Mouse (Mus musculus): Measurements from ENCODE around the gene Zfp277.

Gene Zfp277

DNA sequence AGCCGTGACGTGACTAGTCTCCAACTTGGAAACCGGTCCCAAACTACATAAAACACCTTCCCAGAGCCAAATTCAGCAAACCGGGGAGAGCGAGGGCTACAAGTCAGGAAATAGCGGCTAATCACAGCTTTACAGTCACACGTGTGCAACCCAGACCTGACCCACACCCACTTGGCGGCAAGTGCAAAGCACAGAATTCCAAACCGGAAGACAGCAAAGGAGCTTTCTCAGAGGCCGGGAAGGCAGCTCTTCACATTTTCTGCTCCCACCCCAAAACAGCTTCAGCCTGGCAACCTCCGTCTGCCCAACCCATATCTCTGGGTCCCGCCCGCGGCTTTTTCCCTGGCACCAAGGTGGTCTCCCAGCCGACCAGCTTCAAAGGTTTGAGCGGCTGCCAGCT lies 496 bp downstream of the Zfp277 start:
- no peak for DNase-seq (ENCODE audit: low read depth, low spot score)

DNA sequence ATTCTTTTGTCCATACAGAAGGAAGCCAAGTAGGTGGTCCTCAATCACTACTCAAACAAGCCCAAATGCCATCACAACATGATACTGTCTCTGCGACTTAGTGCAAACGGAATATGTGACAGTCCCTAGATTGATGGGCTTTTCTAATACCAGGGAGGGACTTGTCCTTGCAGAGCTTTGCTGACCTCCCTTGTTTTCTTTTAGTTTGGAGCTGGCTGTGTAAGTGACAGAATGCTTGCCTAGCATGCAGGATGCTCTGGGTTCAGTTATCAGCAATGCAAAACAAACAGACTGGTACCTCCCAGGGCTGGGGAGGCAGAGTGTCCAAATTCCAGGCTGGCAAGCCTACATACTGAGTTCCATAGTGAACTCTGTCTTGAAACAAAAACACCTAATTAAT lies 7.7 kb downstream of the Zfp277 start:
- peak; percentile 57 for DNase-seq (ENCODE audit: low read depth, low spot score)

DNA sequence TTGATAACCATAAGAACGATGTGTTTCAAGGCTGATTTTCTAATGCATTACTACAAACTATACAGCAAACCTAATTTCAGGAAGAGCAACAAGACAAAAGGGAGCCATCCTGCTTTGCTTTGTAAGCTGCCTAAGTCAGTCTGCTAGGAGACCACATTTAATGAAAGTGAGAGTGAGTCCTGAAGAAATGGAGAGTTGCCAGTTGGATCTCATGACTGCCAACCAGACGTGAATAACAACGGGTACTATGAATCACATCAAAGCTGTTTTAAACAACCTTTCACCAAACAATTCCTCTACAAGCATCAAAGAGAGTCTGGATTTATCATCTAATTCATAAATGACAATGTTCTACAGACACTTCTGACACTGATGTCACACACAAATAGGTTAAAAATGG lies 11.6 kb downstream of the Zfp277 start:
- DNase-seq (ENCODE audit: low read depth, low spot score) = no peak

DNA sequence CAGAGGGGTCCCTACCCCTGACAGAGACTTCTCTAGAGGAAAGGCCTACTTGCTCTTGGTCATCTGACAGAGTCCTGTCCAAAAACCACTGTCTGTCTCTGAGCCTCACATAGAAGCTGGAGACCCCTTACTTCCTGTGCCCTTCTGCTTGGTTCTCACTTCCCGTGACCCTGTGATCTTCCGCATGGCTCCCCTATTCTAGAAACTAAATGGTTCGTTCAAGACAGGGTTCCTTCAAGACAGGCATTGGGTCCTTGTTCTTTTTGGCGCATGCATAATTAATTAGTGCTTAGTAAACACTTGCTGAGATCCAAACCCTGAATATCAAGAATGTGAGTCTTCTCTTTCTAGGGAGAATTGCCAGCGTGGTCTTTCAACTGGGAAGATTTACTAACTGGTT lies 14.6 kb downstream of the Zfp277 start:
- no peak for DNase-seq (ENCODE audit: low read depth, low spot score)

DNA sequence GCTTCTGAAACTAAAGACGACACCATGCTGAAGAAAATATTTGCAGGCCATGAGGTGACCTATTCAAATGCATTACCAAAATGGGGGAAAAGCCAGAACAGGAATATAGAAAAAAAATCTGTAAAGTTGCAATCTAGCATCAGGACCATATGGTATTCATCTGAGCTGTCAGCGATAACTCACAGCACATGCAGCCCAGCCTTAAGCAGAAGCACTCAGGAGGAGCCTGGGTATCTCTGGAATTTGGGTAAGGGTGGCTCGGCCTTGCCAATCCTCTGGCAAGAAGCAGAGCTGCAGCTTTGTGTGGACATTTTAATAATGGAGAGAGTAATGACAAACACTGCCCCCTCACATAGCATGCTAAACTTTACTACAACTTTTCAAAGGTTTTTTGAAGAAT lies 15.7 kb downstream of the Zfp277 start:
- DNase-seq (ENCODE audit: low read depth, low spot score) = peak; percentile 66

DNA sequence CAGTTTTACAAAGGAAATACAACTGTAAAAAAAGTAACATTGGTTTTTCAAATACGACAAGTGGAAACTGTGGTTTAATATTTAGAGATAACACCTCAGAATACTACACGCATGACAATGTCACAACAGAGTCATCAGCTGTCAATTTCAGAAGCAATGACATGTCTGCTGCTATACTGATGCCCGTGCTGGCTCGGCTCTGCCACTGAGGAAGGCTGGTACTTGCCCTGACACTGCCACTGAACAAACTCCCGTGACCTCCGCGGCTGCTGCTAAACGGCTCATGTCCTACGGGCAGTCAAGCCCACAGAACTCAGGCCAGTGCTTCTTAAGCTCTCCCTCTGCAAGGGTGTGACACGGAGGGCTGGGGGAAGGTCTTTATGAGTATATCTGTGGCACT lies 18.1 kb downstream of the Zfp277 start:
- no peak for DNase-seq (ENCODE audit: low read depth, low spot score)

DNA sequence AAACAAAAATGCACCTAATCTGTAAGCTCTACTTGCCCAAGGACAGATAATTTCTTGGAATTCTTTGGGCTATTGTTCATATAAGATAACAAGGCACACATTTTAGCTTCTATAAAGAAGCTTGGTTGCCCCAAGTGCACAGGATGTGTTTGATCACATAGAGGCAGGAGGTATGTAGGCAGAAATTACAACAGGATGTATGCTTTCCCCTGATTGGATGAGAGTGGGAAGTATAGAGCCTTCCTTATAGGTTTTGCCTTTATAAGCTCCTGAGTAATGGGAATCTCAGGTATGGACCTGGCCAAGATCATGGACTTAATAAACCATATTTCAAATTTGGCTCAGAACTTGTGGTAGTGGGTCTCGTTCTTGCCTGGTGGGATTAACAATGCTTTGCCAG lies 20.7 kb downstream of the Zfp277 start:
- DNase-seq (ENCODE audit: low read depth, low spot score) = no peak

DNA sequence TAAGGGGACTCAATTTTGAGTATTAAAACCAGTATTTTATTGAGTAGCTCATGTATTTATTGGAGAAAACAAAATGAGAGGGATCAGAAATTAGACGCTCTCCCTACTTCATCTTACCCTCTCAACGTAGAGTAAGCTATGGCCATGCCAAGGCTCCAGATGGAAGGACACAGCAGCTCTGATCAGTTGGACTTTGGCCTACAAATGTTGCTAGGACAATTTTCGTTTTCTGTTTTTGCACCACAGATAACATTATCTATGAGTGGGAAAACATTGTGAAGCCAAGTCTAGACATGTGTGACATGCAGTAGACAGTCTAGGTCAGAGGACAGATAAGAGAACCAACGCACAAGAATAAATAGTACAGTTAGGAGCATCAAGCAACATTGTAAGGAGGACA lies 28.4 kb downstream of the Zfp277 start:
- DNase-seq (ENCODE audit: low read depth, low spot score) = no peak

DNA sequence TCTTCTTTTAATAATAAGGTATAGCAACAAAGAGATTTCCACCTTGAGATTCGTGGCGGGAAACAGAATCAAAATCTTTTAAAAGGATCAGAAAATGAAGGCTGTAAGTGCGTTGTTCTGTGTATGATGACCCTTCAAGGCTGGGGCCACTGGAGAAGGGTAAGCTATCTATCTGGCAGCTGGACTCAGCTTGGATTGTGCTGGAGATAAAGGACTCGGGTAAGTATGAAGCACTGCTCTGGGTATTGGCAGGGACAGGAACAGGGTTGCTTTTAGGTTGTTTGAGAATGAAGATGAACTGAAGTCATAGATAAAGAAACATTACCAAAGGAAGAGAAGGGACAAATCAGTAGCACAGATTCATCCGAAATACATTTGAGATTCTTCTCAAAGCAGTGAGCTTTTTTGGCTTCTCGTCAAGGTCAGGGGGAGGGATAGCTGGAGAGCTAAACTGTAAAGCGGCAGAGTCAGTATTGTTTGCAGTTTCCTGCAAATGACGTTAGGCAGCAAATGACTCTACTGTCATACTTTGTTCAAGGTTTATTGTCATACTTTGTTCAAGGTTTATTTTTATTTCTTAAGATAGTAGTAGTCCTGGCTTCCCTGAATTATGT lies 30.3 kb downstream of the Zfp277 start:
- DNase-seq (ENCODE audit: low read depth, low spot score) = no peak

DNA sequence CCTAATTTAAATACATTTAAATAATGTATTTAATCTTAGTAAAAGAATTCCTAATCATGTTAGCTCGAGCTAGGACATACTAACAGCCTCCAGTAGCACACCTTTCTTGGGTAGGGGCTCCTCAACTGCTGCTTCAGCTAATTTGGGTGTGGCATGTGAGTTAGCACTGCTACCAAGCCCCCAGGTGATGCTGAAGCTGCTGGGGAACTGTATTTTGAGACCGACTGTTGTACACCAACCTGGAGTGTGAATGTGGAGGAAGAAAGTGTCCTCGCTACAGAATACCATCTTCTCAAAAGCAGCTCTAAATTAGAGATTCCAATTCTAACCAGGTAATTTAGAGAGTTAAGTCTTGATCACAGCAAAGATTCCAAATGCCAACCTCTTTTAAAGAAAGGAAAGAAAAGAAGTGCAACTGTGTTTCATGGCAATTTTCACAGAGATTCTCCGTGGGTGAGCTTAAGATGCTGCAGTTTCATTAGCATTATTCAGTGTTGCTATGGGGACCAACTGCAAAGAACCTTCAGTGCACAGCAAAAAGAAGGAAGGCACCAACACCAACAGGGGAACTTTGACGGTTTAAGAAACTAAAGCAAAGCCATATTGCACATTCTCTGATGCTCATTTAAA lies 30.9 kb downstream of the Zfp277 start:
- DNase-seq (ENCODE audit: low read depth, low spot score) = no peak

DNA sequence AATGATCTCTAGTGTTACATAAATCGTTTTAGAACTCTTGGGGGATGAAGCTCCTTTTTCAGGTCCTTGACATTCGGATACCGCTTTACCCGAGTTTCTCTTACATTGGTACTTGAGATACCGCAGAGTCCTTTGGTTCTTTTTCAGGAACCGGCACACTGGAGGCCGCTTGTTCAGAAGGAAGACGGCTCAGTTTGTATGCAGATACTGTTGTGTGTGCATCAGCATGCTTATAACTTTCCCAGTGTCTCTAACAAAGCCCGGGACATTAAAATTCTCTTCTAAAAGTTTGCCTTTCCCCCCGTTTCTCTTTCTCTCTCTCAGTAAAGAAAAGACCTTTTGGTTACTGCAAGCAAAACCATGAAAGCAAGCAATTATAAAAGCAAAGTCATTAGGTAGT lies 45.9 kb downstream of the Zfp277 start:
- no peak for DNase-seq (ENCODE audit: low read depth, low spot score)

DNA sequence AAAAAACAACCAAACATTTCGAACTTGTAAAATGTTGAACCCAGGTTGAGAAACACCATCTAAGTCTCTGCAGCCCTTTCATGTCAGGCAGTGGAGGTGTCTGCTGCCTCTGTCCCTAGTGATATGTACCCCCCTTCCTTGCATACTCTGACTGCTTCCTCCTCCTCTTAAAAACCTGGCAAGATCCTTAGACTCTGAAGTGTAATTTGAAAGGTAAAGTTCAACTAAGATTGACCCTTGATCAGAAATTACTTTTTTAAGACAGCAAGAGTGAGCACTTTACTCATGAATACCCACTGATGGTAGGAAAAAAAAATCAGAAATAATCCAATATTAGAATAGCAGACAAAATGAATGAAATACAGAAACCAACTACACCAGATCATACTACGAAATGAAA lies 46.3 kb downstream of the Zfp277 start:
- no peak for DNase-seq (ENCODE audit: low read depth, low spot score)

DNA sequence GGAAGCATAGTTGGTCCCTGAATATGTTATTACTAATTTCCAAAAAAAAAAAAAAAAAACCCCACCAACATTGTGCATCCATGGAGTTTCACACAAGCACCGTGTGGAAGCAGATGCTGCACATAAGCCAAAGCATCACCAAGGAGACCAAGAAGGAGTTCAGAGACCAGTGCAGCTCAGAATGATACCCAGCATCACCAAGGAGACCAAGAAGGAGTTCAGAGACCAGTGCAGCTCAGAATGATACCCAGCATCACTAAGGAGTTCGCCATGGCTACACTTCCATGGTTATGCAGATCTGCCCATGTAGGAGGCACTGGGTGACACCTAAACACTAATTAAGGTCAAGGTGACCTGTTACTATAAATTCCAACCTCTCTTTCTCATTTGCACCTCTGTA lies 46.8 kb downstream of the Zfp277 start:
- no peak for DNase-seq (ENCODE audit: low read depth, low spot score)

DNA sequence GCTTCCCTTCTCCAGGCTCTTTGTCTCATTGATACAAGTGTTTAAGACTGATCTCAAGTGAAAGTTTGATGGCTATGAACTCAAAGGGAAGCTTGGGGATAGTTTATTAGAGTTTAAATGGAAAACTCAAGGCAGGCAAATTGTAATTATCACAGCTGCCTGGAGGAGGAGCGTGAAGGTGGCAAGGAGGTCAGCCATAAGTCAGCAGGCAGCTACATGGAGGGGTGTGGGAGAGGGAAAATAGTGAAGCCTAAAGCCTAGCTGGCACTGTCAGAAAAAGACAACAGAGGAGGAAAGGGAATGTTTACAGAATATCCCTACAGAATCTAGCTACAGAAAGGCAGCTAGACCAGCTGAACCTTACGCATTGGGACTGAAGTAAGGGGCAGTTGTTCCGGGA lies 52.8 kb downstream of the Zfp277 start:
- DNase-seq (ENCODE audit: low read depth, low spot score) = peak; percentile 21

DNA sequence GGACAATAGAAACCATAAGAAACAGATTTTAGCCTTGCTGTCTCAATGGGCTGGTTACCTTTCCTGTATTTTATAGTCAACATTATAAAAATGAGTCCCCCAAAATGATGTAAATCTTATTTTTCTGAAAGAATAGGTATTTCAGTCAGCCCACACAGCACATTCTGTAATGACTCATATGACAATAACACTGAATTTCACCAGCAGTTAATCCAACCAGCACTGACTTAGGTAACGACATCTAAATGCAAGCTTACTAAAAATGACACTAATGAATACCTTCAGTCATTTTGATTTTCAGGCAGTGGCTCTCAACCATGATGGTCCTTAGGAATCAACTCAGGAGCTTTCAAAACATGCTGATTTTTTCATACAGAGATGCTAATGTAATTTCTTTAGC lies 54.4 kb downstream of the Zfp277 start:
- no peak for DNase-seq (ENCODE audit: low read depth, low spot score)

DNA sequence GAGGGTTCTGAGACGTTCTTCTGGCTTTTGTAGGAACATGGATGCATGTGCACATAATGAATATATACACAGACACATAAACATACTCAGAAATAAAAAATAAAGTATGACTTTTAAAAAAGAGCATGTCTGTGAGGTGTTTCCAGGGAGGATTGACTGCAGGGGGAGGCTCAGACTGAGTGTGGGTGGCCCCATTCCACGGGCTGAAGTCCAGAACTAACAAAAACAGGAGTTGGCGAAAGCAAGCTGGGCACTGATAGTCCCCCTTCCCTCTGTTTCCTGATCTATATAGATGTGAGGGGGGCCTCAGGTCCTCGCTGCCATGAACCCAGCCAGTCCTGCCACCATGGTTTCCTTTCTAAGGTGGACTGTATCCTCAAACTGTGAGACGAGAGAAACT lies 57.9 kb downstream of the Zfp277 start:
- DNase-seq (ENCODE audit: low read depth, low spot score) = no peak

DNA sequence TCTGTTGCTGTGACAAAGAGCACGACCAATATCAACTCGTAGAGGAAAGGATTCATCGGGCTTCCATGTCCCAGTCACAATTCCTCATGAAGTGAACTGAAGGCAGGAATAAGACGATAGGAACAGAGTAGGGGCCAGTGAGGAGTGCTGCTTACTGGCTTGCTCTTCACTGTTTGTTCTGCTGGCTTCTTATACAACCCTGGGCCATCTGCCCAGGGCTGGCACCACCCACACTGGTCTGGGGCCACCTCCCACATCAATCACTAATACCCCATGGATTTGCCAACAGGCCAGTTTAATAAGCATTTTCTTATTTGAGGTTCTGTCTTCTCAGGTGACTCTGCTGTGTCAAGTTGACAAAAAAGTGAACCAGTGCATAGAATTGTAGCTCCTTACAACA lies 60.4 kb downstream of the Zfp277 start:
- DNase-seq (ENCODE audit: low read depth, low spot score) = no peak

DNA sequence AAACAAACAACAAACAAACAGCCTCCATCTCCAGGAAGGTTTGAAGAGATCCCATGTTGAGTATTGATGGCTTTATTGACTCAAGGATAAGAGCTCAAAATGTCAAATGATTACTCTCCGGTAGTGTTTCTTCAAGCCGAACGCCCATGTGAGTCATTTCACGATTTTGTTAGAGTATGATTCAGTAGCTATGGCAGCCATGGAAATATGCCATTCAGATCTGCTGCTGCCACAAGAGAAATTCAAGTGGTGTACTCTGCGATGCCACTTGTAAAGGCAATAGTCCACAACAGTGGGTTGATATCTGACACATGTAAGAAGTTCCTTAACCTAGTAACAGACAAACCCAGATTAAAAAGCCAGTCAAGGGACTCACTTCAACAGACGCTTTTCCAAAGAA lies 62.0 kb downstream of the Zfp277 start:
- no peak for DNase-seq (ENCODE audit: low read depth, low spot score)

DNA sequence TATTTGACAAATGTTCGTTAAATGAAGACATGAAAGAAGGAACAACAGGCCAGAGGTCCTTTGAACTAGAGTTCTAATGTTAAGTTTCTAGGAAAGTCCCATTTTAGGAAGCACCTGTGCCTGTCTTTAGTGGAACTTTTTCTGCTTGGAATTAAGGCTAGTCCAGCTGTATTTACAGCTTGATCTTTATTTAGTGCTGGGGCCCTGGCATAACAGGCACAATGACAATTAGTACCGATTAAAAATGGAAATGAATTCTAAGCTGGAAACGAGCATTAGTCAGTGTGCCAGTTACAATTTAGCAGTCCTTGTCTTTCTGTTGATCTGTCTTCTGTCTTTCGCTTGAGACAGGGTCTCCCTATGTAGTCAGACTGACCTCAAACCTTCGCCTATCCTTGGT lies 63.2 kb downstream of the Zfp277 start:
- DNase-seq (ENCODE audit: low read depth, low spot score) = no peak

DNA sequence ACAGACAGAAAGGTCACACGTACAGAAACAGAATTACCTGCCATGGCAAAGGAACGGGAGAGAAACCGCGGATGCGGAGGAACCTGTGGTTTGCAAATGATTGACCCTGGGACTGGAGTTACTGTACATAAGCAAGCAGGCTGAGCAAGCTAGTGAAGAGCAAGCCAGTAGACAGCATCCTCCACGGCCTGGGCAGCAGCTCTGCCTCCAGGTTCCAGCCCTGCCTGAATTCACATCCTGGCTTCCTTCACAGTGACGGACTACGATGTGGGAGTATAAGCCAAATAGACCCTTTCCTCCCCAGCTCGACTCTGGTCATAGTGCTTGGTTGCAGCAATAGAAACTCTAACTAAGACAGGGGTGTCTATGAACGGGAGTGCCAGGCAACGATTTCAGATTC lies 63.9 kb downstream of the Zfp277 start:
- no peak for DNase-seq (ENCODE audit: low read depth, low spot score)

DNA sequence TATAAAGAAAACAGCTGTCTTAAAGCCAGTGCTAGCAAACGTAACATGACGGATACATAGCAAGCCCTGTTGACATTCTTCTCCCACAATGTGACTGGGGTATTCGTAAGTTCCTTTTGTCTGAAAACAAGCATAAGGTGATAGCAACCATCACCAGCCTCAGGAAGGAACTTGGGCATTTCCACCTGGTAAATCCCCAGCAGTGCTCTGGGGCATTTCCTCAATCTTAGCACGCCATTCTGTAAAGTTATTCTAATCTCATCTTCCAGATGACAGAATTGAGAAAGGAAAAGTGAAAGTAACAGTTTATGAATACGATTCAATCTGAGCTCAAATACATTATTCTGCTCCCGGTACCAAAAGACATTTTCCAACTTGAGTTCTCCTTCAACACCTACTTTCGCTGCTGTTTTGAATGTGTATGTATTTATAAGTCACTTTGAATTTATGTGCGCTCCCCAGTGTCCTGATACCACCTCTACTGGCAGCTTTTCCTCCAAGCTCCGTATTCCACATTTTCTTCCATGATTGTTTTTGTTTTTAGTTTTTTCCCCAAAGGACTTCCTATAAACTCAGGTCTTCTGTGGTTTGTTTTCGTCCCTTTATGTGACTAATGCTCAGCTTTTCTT lies 64.4 kb downstream of the Zfp277 start:
- no peak for DNase-seq (ENCODE audit: low read depth, low spot score)

DNA sequence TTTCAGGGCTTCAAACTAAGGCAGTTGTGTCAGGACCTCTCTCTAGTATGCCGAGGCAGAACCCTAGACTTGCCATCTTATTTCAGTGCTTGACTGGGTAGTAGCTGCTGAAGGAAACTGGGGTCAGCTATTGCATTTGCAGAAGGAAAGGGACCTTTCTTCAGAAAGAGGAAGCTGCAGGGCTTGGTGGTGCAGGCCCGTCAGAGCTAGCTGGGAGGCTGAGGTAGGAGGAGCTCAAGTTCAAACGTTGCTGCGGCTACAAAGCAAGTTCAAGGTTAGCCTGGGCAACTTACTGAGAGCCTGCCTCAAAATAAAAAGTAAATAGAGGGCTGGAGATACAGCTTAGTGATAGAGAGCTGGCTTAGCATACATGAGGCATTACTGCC lies 66.2 kb downstream of the Zfp277 start:
- DNase-seq (ENCODE audit: low read depth, low spot score) = no peak

All from mesoderm, embryonic 11.5 days (tissue).